Mouse (Mus musculus) limb, embryonic 11.5 days (tissue): ENCODE results near the gene Khk. TPM values are rescaled to one million over a fixed set of nuclear protein-coding genes. Genes with fewer than 3 reads are reported as not detected.

ENCODE experiments used
- polyA plus RNA-seq: library from polyadenylated mRNA; unstranded; fragments of >200 nt; fragmentation: Nextera tagmentation; extraction: Ambion mirVana; gene quantifications from 2 replicates; pipeline ENCODE4 v1.2.1, GENCODE M21; 2014

The Khk gene
- polyA plus RNA-seq, 1 experiment from 2014 or later = 7.9 TPM

Other genes starting within 250 kb of the Khk start
- 3.9 and 5.4 TPM in 2 replicates for gene Dpysl5, start 209.9 kb upstream of the Khk start, polyA plus RNA-seq
- gene Mapre3, start 106.8 kb upstream of the Khk start, polyA plus RNA-seq = 16.8 and 18.0 TPM in 2 replicates
- 49.3 and 50.9 TPM in 2 replicates for gene Tmem214, start 53.4 kb upstream of the Khk start, polyA plus RNA-seq
- 33.0 and 35.7 TPM in 2 replicates for gene Agbl5, start 32.7 kb upstream of the Khk start, polyA plus RNA-seq
- 384 and 395 TPM in 2 replicates for gene Ost4, start 13.6 kb upstream of the Khk start, polyA plus RNA-seq
- 117 and 122 TPM in 2 replicates for gene Emilin1, start 8.0 kb upstream of the Khk start, polyA plus RNA-seq
- 2.2 and 2.7 TPM in 2 replicates for gene Cgref1, start 24.2 kb downstream of the Khk start, polyA plus RNA-seq
- gene Preb, start 38.9 kb downstream of the Khk start, polyA plus RNA-seq = 96.5 and 101 TPM in 2 replicates
- not detected in 2 replicates for gene Tcf23, start 47.2 kb downstream of the Khk start, polyA plus RNA-seq
- 75.0 and 83.9 TPM in 2 replicates for gene Atraid, start 126.9 kb downstream of the Khk start, polyA plus RNA-seq
- 8.0 and 8.6 TPM in 2 replicates for gene Slc5a6, start 127.5 kb downstream of the Khk start, polyA plus RNA-seq
- 33.7 and 36.1 TPM in 2 replicates for gene Cad, start 133.3 kb downstream of the Khk start, polyA plus RNA-seq
- not detected in 2 replicates for gene Dnajc5g, start 184.9 kb downstream of the Khk start, polyA plus RNA-seq
- gene Slc30a3, start 186.8 kb downstream of the Khk start, polyA plus RNA-seq = 0.20 TPM in 1 of 2 replicates, not detected in the other
- gene Trim54, start 195.3 kb downstream of the Khk start, polyA plus RNA-seq = 0.30 and 0.65 TPM in 2 replicates
- gene Ucn, start 217.4 kb downstream of the Khk start, polyA plus RNA-seq = not detected in 2 replicates
- gene Mpv17, start 232.8 kb downstream of the Khk start, polyA plus RNA-seq = 55.6 and 56.6 TPM in 2 replicates